Mouse (Mus musculus) gastrocnemius, postnatal 25 days (tissue): Measurements from ENCODE around the gene Cobll1. TPM values are rescaled to one million over a fixed set of nuclear protein-coding genes. Genes with fewer than 3 reads are reported as not detected.

Experiments used
- DNase-seq: peaks from one replicate; pipeline ENCODE4 v3.0.0; 2022
- total RNA-seq, 2 experiments: library from RNA; stranded (reverse); gene quantifications; 1 replicate in 1 of 2; 2 replicates in 1 of 2; pipeline ENCODE4 v1.2.3; 2021

Cobll1 gene
- total RNA-seq, 2 experiments from 2014 or later: 3.9 to 4.8 TPM

DNA sequence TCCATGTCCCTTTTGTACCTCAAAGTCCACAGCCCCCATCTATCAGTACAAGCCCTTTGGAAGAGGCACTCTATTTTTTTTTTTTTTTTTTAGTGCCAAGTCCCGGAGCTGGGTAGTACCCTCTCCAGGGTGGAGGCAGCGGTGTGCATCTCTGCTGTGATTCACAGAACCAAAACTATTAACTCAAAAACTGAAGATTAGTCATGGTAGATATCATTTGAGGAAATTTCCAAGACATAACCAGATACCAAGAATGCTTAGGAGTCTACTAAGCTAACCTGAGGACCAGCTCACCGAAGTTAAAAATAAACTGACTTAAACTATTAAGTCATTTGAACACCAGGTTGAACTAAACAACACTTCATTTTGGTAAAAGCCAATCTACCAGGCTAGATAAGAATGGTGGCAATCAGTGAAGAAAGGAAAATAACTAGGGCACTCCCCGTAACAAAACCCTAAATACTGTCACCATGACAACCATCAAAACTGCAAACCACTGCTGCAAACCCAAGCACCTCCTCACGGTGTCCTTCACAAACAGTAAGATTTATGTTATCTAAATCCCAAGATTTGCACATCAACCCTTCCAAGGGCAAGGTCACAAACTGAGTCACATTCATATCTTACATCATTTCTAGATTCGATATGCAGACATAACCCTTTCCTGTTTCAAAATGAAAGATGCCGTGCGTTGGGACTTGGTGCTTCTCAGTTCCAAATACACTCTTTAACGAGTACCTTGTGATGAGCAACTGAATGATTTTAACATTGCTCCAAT is 43.8 kb downstream of the Cobll1 start:
- no peak for DNase-seq

DNA sequence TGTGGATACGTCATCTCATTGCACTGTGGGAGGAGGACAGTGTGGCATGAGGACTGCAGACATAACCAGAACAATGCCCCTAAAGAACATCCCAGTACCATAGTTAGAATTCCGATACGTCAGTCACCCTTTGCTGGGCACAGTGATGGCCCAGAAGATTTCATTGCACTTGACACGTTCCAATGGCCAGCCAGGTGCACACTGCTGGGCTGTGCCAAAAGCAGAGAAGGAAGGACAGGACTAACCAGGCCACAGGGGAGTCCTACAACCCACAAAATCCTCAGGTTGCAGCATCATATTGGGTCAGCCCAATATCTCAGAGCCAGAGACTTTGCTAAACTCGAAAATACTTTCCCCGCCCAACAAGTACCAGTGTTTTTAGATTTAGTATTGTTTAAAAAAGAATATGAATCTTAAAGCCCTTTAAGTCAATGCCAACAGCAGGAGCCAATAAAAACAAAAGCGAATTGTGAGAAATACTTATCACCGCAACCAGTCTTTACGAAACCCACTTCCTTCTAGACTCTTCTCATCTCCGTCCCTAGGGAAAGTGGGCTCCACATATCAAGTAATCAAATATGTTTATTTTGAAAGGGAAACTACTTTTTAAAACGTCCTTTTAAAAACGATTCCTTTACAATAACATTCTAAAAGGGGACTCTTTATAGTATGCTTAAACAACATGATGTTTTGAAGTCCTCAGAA is 46.0 kb downstream of the Cobll1 start:
- no peak for DNase-seq

DNA sequence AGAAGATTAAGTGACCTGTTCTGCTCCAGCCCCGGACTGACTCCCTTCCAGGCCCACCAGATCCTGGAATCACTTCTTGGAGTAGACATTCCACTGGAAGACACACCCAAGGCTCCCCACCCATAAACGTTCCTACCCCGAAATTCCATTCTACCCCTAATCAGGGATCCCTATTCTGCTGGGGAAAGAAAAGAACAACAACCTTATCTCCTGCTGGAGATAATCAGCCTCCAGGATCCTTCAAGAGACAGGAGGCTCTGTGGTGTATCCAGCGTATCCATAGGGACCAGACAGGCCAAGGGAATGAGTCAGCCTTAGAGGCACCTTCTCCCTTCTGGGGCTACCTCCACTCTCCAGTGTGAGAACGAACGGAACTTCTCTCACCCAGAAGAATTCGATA is 47.8 kb downstream of the Cobll1 start:
- no peak for DNase-seq

DNA sequence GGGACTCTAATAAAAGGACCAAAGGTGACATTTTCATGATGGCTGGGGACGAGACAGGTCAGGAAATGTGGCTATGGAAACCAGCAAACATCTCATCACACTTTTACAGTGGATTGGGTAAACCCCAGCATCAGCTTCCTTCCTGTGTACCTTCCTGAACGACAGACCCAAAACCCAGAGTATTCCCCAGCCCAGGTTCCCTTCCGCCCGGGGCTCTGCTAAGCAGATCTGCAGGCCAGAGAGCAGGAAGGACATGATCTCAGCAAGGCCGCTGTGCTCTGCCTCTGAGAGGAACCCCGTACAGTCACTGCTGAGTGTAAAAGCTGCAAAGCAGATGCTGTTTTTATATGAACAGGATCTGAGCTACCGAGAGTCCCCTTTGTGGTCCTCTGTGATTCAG is 49.9 kb downstream of the Cobll1 start:
- peak; percentile 43 for DNase-seq

DNA sequence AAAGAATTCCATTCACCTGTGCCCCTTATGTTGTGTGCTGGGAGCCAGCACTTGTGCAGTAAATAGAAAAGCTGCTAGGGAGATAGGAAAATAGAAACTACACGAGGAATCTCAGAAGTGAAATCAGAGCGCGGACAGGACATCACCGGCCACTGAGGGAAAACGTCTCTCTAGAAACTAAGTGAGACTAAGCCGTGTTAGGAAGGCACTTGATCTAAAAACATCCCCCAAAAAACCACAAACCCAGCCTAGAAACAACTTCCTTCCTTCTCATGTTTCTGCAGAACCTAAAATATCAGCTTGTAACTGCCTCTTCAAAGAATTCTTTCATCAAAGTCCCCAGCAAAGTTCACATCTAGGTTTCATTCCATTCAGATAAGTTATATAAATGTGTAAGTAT is 50.6 kb downstream of the Cobll1 start:
- DNase-seq: no peak

DNA sequence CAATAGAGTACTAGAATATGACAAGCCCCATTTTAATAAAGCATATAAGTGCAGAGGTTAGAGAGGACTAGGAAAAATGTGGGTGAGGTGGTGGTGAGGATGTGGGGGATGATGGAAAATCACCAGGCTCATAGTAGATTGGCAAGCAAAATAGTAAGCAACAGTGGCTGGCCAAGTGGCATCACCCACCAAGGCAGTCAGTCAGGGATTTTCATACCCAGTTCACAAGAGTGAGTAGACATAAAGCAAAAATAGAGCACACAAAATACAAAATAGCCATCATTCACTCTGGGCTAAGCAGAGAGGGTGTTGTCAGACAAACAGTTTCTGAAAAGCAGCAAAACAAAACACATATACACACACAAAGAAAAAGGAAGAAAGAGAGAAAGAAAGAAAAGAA is 51.6 kb downstream of the Cobll1 start:
- no peak for DNase-seq

DNA sequence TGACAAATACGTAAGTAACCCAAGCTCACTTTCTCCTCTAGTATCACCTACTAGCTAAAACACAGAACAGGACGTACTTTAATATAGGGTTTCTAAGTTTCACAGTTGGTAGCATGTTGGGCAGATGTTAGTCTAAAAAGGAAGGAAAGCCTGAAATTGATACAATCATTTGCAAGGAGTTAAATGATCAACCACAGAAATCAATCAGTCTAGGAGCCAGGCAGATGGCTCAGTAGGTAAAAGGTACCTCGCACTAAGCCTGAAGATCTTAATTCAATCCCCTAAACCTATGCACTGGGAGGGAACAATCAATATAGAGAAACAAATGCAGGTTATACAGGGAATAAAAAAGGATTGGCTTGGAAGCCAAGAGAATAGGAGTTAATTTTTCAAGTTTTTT is 52.0 kb downstream of the Cobll1 start:
- DNase-seq: no peak

DNA sequence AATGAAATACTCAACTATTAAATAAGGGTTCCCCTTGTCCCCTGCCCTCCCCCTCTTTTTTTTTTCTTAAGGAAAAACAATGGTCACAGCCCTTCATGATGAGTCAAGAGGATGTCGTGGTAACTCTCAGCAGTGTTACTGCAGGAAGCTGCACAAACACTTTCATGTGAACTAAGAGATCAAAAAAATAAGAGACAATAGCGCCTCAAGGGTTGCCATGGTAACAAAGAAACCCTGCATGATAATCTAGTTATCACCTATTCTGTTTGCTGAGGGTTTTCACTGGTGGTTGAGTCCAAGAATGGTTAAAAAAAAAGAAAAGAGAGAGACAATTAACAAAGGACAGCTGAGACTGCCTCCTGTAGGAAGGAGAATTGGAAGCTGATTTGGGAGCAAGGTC is 56.5 kb downstream of the Cobll1 start:
- no peak for DNase-seq

DNA sequence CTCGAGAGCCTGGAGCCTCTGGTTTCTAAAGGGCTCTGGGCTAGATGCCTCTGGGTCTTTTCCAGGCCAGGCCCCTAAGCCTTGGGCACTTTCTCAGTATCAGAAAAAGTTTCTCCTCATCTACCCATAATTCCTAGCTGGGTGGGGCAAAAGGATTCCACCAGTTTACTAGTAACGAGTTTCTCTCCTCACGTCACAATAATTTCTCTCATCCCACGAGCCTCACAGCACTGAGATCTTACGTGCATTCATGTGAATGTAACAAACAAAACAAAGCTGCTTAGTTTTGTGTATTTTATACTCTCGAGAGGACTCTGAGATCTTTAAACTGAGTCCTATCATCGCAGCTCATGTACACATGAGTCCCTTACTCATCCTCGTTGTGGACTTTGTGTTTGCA is 57.5 kb downstream of the Cobll1 start:
- no peak for DNase-seq

DNA sequence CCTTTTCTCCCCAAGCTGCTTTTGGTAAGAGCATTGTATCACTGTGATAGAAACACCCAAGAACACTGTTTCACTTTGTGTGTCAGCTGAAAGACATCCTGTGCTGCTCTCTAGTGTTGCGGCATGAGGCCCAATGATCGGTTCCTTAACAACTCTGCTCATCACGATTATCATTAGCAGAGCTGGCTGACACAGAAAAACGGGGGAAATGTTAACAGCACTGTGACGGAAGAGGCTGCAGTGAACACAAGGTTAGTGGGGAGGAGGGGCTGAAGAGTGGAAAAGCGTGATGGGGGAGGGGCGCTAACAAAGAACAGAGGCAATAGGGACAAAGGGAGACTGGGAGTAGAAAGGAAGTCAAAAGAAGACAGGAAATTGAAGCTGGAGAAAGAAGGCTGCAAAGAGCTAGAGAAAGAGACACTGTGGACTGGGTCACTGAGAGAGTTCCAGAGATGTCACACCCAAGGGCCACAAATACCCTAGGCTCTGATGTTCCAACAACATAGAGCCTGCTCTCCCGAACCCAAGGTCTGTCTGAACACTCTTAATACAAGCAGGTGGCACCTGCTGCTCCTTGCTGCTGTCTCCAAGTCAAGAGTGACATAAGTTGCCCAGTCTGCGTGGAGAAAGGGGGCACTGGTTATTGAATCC is 58.0 kb downstream of the Cobll1 start:
- DNase-seq: no peak

DNA sequence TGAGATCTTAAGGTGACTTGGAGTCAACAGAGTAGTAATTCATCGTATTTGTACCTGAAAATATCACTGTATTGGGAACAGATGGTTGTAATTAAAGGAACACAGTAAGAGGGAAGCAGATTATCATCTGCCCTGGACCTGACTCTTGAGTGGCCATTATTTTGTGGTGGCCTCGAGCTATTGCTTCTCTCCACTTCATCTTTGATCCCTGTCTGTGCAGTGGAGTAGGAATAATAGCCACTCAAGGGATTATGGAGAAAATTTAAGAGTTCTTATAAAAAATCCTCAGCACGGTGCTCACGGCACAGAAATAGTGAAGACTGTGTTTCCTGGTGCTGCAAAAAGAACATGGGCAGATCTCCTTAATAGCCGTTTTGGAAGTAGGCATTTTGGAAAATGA is 63.6 kb downstream of the Cobll1 start:
- no peak for DNase-seq

DNA sequence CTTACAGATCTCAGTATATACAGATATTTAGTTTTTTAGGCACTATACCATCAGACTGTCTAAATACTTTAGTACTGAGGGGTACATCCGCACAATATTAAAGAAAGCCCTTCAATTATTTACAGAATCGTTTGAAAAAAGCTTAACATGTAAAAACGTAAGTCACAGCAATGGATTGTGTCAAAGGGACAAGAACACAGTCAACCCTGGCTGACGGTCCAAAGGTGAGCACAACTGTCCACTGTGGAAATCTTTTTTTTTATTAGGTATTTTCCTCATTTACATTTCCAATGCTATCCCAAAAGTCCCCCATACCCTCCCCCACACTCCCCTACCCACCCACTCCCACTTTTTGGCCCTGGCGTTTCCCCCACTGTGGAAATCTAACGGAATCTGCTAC is 67.1 kb downstream of the Cobll1 start:
- no peak for DNase-seq

DNA sequence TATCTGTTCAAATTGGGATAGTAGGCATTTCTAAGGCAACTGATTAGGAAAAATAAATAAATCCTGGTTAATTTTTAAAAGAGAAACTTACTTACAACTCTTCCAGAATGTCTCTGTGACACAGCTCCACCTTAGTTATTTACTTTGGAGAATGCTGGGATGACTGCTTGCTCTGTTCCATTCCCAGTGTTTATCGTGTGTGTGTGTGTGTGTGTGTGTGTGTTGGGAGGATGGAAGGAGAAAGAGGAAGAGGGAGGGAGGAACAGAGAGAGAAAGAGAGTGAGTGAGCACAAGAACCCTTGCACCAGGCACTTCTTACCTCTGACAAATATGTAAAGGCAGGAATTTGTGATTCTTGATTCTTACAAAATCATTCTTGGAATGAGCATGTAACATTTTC is 67.7 kb downstream of the Cobll1 start:
- DNase-seq: no peak

DNA sequence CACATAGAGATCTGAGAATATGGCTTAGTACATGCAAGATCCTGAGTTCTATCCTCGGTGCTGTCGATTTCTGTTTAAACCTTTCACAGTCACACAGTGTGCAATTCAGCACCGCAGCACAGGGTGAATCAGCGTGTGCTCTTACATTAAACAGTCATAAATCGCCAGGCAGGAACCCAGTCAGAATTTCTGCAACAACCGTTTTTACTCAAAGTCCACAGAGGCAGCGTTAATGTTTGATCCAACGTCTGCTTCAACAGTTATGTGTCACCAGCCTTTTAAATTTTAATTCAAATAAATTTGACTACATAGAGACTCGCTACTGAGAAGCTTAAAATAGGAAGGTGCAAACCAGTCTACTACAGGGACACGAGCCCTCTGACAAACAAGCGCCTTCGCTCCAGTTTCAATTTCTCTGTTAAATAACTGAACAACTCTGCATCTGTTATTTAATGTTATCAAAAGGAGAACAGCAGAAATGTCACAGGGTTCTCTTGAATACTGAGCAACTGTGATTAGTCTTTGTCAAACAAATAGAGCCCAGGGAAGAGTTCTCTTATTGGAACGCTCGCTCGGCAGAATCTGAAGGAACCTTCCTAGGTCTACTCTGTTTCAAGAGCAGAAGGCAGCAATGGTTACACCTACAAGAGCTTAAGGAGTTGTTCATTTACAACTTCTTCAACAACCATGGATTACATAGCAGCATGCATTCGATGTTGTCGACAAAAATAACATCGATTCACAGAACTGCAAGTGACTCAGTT is 68.3 kb downstream of the Cobll1 start:
- DNase-seq: no peak

DNA sequence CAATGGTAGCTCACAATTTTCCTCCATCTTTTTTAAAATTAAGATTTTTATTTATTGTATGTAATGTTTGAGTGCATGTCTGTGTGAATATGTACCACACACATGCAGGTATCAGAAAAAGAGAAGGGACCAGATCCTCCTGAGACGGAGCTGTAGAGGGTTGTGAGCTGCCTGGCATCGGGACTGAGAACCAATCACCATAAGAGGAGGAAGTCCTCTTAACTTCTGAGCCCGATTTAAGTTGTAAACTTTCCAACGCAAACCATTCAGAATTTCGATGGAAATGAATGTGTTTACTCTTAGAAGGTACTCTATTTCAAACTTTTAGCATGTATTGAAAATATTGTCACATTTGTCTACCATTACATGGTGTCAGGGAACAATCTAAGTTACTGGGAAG is 68.9 kb downstream of the Cobll1 start:
- no peak for DNase-seq

DNA sequence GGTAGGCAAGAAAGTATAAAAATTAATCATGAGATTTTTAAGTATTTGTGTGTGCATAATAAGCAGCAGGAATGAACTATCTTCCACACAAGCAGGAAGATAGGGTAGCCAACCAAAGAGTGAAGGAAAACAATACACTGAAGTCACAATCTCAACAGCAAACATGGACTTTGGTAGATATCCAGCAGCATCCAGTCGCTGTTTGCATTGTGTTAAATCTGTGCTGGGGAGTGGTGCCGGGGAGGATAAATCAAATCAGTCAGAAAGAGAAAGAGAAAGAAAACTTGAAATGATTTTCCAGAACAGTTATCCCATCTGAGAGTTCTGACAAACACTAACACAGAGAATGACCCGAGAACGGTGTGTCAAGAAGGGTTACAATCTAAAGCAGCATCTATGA is 75.2 kb downstream of the Cobll1 start:
- no peak for DNase-seq

DNA sequence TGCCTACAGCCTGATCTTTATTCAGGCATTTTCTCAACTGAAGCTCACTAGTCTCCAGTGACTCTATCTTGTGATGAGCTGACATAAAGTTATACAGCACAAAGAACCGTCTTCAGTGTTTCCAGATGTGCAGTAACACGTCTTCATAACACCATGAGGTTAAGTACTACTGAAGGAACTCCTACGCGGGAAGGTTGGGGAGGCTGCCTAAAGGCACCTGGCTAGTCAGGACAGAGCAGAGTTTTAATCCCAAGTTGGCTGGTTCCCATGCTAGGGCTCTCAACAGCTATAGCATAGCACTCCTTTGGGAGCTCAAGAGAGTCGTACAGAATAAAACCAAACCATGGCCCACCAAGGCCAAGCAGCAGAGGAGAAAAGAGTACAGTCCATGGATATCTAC is 76.6 kb downstream of the Cobll1 start:
- no peak for DNase-seq

DNA sequence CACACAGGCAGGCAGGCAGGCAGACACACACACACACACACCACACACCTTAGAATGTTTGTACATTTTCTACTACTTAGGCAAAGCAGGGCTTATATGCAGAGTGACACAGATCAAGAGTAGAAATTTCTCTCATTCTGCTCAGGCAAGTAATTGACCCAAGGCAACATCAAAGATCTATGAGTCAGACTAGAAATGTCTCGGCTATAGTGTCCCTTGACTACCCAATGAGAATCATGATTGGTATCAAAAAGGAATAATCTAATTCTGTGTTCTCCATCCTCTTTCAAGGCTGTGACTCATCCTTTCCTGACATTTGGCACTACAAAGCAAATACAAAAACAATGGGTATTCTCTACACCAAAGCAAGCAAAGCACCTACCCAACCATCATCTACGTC is 77.5 kb downstream of the Cobll1 start:
- no peak for DNase-seq

DNA sequence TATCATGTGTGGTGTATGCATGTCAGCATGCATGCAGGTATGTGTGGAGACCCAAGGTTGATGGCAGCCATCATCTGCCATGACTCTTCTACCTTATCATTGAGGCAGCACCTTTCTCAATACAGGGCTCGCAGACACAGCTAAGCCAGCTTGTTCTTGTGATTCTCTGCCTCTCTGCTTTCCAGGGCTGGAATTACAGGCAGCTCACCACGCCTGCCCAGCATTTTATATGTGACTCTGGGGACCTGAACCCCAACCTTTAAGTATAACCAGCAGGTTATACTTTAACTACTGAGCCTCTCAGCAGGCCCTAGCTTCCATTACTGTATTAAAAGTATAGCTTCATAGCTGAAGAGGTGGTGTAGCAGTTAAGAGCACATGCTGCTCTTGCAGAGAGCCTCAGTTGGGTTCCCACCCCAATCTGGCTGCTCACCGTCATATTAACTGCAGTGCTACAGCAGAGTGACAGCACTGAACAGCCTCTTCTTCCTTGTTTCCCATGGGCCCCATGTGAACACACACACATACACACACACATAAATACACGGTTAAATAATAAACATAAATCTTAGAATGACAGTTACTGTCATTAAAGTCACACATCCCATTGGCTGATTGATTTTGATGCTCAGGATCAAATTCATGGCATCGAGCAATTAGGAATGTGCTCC is 81.1 kb downstream of the Cobll1 start:
- no peak for DNase-seq

DNA sequence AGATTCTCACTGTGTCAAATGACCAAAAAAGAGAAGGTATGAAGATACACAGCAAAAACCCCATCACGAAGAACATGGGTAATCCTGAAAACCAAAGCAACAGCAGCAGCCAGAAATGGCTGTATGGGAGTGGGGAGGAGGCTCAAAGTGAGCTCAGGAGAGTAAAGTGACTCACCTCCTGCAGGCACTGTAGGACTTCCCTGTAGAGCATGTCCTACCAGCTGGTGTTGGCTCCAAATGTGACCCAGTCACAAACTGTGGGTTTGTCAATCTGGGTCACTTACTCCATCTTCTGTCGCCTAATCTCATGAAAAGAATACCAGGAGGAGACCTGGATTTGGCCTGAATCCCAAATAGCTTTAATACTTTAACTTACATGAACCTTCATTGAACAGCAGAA is 81.9 kb downstream of the Cobll1 start:
- DNase-seq: no peak

DNA sequence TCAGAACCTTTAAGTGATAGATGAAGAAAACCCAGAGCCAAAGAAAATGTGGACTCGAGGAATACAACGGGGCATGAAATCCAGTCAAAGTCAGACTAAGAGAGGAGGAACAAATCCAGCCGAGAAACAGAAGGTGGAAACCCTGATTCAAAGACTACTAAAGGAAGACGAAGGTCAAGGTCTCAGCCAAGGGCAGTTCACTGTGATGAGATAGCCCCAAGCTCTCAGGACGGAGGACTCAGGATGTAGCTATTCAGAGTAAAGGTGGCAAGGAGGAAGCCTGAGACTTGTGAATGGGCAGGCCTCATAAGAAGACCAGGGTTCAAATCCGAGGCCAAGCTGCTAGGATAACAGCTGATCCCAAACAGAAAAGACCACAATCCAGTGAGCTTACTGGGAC is 90.3 kb downstream of the Cobll1 start:
- DNase-seq: no peak

DNA sequence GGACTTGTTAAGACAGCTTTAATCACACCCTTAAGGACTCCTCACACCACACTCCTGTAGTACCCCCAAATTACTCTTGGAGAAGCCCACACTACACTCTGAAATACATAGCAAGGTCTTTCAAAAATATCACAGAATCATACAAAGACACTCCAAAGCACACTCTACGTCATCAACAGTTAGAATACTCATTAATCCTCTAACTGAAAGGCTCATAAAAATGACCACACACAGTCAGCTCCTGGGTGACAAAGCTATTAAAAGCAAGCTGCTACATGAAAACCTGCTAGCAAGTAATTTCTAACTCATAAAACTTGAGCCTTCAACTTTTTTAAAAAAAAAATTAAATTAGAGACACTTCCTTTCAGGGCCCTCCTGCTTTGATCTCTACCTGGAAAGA is 91.8 kb downstream of the Cobll1 start:
- DNase-seq: no peak
